Mouse (Mus musculus): ENCODE data around the gene Tgfbr2.
A peak's percentile ranks its signal among the peaks of the same experiment; 100 is the strongest.

Tgfbr2 gene

DNA sequence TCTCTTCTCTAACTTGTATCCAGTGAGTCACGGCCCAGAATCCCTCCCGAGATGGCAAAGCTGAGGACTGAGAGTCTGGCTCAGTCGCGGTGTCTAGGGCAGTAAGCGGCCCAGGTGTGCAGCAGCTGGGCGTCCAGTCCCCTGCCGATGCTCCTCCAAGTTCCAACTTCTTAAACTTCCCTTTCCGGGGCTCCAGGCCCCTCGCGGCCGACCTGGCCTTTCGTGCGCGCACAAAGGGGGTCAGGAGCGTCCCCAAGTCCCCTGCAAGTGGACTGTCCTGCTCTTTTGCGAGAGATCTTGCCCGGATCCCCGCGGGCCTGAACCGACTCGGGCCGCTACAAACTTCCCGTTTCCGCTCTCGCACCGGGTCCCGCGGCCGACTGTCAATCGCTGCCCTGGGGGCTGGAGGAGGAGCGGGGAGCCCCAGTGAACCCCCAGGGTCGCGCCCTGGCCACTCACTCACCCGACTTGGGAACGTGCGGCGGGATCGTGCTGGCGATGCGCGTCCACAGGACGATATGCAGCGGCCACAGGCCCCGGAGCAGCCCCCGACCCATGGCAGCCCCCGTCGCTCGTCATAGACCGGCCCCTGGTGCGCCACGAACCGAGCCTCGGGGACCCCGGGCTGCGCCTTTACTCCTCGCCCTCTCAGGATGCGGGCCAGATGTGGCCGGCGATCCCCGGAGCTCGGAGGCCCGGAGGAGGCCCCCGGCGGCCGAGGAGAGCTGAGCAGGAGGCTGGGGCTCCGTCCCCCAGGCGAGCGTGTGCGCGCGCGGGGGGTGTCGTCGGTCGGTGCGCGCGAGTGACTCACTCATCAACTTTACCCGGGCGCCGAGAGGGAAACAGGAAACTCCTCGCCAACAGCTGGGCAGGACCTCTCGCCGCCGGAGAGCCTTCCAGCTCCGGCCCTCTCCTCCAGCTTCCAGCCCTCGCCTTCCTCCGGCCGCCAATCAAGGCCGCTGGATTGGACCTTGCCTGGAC lies at the start of gene Tgfbr2:
Tgfbr2 (minus strand) TSS at position 880 of the 981 bp plus-strand sequence.
- DNase-seq (ENCODE audit: low spot score) = peak; percentile 75

DNA sequence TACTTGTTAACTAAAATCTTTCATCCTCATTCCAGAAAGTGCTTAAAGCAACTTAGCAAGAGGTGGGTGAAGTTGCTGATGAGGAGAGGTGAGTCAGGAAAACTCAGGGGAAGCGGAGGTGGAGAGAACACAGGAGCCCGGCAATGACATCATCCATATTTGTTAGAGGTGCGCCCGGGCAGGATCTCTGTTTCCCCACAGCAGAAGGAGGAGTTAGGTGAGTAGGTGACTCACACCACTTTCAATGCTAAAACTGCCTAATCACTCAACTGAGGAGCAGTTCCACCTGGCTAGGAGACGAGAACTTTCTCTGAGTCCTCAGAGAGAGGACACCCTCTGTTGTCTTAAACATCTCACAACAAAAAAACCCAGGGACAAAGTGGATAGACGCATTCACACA lies 48.2 kb upstream of the Tgfbr2 start:
- DNase-seq (ENCODE audit: low spot score) = no peak

DNA sequence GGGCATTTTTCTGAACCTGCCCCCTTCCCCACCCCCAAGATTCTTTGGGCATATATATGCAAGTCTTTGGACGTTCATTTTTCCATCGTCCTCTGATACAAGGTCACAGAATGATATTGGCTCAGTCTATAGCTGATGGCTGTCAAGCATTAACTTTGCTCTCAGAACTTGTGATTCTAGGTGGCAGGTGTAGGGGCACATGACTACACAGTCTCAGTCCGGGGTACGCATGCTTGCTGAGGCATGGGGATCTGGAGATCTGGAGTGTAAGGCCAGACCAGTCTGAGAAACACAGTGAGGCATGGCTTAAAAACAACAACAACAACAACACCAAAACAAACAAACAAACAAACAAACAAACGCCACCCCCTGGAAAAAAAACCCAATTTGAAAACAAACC lies 47.5 kb upstream of the Tgfbr2 start:
- DNase-seq (ENCODE audit: low spot score) = no peak

DNA sequence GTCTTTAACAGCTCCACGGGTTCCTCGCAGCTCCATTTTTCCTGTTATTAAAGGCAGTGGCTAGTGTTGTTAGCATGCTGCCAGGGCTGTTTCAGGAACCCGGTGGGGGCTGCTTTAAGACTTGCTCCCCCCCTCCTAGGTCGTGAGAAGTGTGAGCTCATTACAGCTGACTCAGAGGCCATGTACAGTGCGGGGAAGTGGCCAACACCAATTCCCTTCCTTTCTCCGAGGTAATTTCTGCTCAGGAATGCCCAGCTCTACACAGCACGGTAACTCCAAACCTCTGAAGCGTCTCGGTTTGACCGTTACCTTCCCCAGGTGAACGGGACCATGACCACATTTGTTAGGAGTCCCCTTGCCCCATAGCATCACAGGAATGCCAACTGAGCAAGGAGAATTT lies 46.8 kb upstream of the Tgfbr2 start:
- DNase-seq (ENCODE audit: low spot score) = no peak

DNA sequence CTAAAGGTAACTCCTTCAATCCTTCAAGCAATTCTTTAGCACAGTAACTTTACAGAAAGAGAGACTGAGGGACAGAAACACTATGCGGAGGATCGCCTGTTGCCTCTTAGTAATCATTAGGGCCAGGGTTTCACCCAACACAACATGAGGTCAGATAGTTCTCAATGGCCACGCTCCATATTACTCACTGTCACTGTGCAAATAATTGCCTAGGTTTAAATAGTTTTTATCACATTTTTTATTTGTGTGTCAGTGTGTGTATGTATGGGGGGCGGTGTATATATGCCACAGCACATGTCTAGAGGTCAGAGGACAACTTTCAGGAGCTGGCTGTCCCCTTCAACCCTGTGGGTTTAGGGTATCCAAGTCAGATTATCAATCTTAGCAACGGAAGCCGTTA lies 46.4 kb upstream of the Tgfbr2 start:
- no peak for DNase-seq (ENCODE audit: low spot score)

DNA sequence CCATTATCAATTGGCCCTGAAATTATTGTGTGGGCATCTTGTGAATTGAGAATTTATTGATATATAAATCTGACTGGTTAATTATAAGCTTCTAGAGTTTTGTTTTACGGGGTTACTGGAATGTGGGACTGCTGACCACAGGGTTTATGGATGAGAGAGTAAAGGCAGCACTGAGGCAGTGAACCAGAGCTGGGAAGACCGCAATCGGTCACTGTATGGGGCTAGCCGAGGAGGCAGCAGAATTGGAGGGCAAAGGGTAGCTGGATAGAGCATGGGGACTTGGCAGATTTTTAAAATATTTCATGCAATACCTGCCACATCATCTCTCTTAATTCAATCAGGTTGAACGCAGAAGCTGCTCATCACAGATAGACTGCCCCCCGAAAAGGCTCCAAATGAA lies 45.5 kb upstream of the Tgfbr2 start:
- DNase-seq (ENCODE audit: low spot score) = no peak

DNA sequence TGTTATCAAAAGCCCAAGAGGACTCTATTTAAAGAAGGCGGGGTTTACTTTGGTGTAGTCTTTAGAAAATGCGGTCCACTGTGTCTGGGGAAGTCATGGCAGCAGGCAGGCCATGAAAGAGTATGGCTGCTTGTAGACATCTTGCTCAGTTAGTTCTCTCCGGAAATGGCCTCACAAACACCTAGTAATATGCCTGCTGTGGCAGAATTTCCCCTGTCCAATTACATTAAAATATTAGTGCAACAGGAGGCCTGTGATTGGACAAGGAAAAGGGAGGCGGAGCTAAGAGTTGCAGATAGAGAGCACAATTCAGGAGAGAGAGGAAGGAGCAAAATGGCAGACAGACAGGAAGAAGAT lies 45.0 kb upstream of the Tgfbr2 start:
- no peak for DNase-seq (ENCODE audit: low spot score)

DNA sequence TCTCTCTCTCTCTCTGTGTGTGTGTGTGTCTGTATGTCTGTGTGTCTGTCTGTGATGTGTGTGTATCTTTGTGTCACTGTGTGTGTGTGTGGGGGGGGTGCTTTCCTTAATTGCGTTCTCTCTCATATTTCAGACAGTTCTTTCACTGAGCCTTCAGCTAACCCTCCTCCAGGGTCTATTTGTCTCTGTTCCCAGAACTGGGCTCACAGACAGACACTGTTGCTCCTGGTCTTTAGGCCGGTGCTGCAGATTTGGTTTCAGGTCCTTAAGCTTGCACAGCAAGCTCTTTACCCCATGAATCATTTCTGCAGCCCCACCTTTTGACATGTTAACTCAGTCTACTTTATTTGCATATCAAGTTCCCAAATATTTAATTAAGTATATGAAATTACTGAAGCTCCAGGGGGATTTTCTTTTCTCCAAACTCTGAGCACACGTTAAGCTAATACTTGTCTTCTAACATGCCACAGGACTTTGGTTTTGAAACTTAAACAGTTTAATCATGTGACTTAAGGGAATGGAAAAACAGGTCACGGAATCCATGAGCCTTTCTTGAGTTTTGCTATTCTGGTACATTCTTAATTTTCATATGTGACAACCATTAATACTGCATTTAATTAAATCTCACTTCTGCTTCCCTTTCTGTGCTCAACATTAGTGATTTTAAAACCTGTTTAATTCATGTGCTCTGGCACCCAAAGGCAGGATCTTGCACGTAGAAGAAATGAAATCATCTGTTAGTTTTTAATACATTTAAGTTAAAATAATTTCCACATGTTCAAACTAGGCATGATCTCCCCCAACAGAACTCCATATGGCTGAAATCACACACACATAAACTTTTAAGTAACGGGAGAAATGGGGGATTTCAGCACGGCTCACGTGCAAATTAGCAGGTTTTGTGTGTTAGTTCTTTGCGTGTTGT lies 44.3 kb upstream of the Tgfbr2 start:
- no peak for DNase-seq (ENCODE audit: low spot score)

DNA sequence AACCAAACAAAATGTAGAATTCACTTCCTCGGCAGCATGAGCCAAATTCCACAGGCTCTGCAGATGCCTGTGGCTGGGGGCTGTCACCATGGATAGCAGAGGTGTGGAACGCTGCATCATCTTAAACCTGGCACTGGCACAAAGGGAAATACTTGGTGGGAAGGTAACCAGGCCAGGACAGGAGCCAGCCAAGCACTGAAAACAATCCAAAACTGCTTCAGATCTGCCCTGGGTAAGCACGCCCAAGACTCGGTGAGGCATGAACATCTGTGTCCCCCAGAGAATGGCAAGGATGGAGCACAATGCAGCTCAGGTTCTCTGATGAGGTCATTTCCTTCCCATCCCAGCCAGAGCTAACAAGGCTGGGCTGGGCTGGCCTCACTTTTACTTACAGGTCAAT lies 43.6 kb upstream of the Tgfbr2 start:
- DNase-seq (ENCODE audit: low spot score) = no peak

DNA sequence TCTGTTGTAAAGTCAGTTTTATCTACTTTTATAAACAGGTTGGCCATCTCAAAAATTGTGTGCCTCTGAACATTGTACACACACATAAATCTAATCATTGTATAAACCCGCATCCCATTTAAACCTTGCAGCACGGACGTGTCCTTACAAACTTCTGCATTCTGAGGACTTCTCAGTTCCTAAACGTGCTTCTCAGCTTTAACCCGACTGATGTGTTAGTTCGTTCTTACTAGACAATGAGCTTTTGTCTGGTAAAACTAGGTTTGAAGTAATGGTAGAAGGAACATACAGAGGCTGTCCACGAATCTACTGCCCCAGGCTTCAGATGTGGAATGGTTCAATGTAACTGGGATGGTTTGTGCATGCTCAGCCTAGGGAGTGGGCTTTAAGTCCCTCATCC lies 41.9 kb upstream of the Tgfbr2 start:
- no peak for DNase-seq (ENCODE audit: low spot score)

DNA sequence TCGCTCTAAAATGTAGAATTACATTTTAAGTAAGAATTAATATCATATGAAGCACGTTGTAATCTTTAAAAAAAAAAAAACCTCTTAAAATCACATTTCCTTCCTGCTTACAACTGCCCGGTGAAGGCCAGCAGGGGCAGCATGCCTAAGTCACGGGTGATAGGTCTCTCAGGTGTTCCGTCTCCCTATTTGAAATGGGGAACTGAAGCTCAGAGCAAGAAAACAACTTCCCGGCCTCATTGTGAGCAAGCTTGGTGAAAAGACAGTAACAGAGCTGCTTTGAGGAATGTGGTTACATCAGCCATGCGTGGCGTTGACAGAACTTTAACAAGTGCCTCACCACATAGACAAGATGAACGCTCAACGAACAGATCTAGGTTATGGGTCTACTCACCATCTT lies 41.5 kb upstream of the Tgfbr2 start:
- DNase-seq (ENCODE audit: low spot score) = no peak

DNA sequence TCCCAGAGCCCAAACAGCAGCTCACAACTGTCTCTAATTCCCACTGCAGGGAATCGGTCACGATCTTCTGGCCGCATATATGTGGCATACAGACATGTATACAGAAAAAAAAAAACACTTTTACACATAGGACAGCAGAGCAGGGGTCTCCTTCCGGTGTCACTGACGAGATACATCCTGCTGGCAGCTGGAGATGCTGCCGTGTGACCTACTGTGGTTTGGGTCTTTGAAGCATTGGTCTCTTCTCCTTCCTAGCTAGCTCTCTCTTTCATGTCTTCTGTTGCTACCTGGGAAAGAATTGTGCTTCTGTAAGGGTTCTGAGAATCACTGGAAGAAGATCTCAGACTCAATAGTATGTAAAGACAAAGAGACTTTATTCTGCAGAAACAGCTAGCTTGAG lies 39.1 kb upstream of the Tgfbr2 start:
- no peak for DNase-seq (ENCODE audit: low spot score)

DNA sequence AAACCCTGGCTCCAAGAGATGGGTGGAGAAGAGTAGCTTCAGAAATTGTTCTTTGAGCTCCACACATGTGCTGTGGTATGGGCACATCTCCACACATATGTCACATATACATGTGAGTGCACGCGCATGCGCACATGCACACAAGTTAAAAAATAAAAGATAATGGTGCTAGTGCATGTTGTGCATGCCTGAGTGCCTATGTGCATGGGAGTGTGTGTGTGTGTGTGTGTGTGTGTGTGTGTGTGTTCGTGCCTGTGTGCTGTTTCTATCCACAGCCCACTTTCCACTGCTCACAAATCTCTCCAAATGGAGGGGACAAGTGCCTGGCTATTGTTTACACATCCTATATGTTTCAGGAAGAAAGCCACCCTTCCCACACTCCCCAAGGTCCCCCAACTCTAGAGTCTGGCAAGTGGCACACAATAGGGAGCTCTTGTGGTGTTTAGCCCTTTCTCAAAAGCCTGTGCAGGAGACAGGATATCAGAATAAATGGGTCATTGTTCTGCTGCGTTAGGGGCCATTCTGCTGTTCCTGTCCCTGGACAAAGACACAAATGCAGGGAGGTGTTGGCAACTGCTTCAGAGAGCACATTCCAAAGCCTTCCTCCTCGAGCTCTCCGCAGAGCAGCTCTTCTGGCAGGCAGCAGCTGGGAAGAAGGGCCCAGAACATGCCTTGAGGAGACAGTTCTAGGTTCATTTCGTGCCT lies 37.9 kb upstream of the Tgfbr2 start:
- DNase-seq (ENCODE audit: low spot score) = no peak

DNA sequence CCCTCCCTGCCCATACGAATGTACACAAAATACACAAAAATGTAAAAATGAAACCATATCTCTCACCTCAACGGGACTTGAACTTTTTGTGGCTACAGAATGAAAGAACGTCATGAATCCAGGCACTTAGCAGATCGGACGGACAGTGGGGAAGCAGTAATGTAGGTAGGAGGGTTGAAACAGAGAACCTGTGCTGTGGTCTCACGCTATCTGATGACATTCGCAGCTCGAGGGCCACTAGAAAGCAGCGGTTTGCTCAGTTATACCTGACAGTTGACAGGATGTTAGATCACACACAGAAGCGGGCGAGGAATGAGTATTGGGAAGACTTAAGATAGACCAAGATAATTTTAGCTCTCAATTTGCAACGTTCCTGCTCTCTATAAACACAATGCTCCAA lies 36.9 kb upstream of the Tgfbr2 start:
- no peak for DNase-seq (ENCODE audit: low spot score)

DNA sequence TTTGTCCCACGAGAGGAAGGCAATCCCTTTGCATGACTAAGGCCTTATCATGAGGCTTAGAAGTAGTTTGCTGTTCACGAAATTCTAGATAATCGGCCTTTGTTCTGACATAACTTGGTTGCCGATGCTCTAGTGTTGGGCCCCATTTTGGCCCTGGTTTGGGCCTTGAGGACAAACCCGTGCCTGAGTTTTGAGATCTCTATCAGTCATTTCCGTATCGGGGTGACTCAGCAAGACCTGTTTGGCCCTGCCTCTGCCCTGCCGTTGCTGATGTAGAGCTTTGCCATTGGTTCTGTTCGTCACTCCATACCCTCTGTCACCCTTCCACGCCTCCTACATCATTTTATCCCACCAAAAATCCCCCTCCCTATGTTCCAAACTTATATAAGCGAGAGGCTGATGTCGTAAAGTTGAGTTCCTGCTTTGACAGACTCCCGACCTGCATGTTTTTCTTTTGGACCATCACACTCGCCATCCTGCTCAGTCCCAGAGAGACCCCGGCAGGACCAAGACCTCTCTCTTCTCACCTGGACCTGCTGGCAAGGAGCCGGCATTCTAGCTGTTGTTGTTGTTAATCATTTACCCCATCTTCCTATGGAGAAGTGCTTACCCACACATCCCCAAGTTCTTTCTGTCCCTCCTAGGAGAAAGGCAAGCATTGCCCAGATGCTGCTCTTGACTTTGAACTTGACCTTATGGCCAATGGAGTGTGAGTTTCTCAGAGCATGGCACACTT lies 33.2 kb upstream of the Tgfbr2 start:
- no peak for DNase-seq (ENCODE audit: low spot score)

DNA sequence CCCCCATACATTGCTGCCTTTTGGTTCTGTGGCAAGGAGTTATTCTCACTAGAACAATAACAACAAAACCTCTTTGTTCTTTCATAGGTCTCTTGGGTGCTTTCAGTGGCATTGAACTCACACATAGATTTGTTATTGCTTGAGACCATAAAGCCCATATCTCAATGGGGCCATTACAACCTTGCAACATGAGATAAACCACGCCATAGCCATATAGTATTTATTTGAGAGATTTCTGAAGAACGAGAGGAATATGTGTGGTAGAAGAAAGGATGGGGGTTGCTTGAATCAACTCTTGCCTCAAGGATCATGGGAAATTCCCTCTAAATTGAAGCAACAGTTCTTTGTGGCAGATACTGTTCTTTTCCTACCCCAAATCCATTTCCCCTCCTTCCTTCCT lies 31.7 kb upstream of the Tgfbr2 start:
- no peak for DNase-seq (ENCODE audit: low spot score)

DNA sequence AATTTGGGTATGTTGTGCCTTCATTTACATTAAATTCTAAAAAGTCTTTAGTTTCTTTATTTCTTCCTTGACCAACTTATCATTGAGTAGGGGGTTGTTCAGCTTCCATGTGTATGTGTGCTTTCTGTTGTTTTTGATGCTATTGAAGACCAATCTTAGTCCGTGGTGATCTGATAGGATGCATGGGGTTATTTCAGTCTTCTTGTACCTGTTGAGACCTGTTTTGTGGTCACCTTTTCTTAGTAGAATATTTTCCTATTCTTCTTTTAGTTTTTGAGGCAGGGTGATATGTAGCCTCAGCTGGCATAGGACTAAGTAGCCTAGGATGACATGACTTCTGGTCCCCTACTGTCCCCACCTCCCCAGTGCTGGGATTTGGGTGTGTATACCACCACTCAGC lies 28.5 kb upstream of the Tgfbr2 start:
- no peak for DNase-seq (ENCODE audit: low spot score)

DNA sequence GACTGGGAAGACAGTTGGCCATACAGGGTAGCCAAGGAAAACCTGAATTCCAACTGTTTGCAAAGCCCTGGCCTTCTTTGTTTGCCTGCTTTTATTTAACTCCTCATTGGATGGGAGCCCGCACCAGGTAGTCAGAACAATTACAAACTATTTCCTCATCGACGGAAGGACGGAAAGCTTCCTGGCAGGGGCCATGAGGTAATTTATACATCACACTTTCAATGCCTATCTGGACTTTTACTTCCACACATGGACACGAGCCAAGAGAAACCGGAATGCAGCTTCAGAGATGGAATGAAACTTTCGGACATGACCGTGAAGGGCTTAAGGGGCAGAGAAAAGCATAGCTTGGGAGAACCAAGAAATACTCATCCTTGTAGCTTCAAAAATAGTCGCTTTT lies 24.0 kb upstream of the Tgfbr2 start:
- no peak for DNase-seq (ENCODE audit: low spot score)

DNA sequence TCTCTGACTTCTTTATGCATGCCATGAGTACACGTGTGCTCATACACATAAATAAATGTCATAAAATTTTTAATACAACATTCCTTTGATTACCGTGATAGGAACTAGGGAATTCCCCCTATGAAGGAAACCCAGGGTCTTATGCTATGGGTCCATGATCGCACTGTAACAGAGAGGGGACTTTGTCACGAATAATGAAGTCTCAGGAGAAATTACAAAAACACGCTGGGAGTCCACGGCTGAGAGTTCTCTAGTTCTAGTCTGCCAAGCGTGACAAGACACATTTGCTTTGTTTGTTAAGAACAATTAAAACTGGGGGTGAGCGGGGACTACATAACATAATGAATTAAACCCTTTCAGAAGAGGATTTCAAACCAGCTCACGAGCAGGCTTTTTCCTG lies 23.3 kb upstream of the Tgfbr2 start:
- no peak for DNase-seq (ENCODE audit: low spot score)

DNA sequence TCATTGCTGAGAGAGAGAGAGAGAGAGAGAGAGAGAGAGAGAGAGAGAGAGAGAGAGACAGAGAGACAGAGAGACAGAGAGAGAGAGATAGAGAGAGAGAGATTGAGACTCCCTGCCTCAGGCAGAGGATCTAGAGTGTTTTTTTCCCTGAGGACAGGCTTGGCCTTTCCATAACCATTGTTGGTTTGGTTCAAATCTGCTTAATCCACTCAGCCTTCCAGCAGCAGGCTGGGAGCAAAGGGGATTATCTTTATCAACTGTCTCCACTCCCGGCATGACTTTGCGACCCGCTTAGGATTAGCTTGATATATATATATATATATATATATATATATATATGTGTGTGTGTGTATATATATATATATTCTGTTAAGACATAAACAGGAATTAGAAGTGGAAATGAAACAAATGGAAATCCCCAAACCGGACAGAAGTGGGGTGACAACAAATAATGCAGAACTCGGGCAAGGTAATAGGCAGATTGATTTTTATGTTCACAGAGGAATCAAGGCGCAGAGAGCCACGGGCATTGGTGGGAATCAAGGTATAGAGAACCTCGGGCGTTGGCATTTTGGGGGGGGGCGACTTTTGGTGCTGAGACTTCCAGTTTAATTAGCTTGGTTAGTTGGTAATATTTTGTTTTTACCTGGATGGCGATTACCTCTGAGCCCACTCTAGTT lies 22.5 kb upstream of the Tgfbr2 start:
- no peak for DNase-seq (ENCODE audit: low spot score)

DNA sequence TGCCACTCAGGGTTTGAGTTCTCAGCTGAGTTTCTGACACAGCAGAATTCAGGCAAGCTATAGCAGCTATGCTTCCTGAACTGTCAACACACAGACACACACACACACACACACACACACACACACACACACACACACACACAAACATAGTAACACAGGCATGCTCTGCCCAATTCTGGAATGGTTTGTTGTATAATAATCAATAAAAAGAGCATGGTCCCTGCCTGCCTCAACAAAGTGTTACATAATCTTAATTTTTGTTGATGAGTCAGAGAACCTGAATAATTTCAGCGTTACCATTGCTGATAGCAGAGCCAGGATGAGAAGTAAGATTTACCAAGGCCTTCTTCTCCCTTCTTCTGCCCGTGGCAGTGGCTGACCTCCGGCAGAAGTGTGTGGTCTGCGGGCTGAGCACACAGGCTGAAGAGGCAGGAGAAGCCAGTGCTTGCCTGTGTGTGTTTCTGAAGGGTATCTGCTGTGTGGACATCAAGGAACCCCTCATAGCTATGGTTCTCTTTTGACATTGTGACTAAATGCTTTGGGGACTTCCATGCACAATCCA lies 18.8 kb upstream of the Tgfbr2 start:
- no peak for DNase-seq (ENCODE audit: low spot score)
